Mouse (Mus musculus) megakaryocyte, embryonic 14.5 days (primary cell): ENCODE measurements at regions not wholly inside any gene's neighbourhood (a gene's known extent, or its start where the extent isn't known, plus 50 kb on each side); places are given as distances from the start of the nearest gene placed in this dataset.

Experiments
- FLI1 ChIP-seq: IDR thresholded peaks from 2 replicates; pipeline ENCODE4 v1.6.1; 2012; ENCODE audit warnings: low read length, inconsistent platforms, mixed read lengths
- GATA1 ChIP-seq: IDR thresholded peaks from 3 replicates; pipeline ENCODE4 v1.6.1; 2012; ENCODE audit warnings: mixed read lengths, low read length, inconsistent platforms, borderline replicate concordance

DNA sequence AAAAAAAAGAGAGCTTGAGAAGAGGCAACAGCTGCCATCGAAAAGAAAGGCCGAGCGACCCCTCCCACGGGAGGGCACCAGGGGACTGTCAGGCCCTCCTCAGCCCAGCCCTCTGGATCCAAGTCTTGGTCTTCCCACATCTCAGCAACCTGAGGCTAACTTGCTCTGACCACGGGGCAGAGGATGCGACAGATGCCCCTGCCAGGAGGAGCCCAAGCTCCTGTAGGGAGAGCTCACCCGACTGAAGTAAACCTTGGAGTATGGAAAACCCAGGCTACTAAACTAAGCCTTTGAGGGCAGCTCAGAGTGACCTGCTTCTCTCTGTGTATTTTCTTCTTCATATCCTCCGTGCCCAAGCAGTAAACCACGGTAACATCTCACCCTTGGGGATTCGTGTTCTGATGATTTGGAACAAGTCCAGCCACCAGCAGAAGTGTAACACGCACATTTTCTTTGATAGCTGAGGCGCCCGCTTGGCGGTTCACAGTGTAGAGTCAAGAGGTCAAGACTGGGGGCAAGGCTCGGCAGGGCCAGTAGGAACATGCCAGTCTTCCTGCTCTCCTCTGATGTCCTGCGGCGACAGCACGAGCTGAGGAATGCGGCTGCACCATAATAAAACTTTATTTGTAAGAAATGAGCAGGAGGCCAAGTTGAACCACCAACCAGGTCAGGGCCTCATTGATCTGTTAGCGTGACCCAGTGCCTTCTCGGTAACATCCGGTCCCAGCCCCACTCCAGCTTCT lies 59.0 kb upstream of the A530016L24Rik start:
- TF ChIP-seq GATA1 (no peak), FLI1 (no peak)
